Mouse (Mus musculus): ENCODE data around the gene Entpd1. TPM values are rescaled to one million over a fixed set of nuclear protein-coding genes. Genes with fewer than 3 reads are reported as not detected.

The Entpd1 gene
- polyA plus RNA-seq, 1 experiment from 2014 or later: 7.6 TPM

- Histone ChIP-seq H3K4me3 (ENCODE audit: low read length) (no peak overlapping the region), H3K4me2 (ENCODE audit: low read depth, low read length) (no peak overlapping the region), H3K9me3 (ENCODE audit: control insufficient read depth, low read length) (no peaks in the 10 kb centered on the region), H3K36me3 (ENCODE audit: control insufficient read depth, insufficient read depth, low read length) (no peaks in the 10 kb centered on the region), H3K4me1 (ENCODE audit: control insufficient read depth, insufficient read depth, low read length) (no peaks in the 10 kb centered on the region; the same call in 1 of the 2 replicates), H3K9ac (ENCODE audit: low read depth, low read length) (no peak overlapping the region), H3K27me3 (replicated peaks; ENCODE audit: control insufficient read depth, insufficient read depth, low read length) (no peaks in the 10 kb centered on the region), H3K27ac (ENCODE audit: low read length) (no peak overlapping the region)
- WGBS: 79% methylated on average over 7 of the region's 7 CpGs
- no peak for ATAC-seq
These were observed 53.6 kb downstream of the Entpd1 start for GRCm38 (mm10) chr19:40665778-40666177.

GRCm38 (mm10) chr19:40667111-40667510 lies 54.9 kb downstream of the Entpd1 start:
- H3K9me3 ChIP-seq (ENCODE audit: control insufficient read depth, low read length): no peaks in the 10 kb centered on the region
- 68% methylated on average over 6 of the region's 6 CpGs for WGBS
- no peak overlapping the region for H3K4me2 ChIP-seq (ENCODE audit: low read depth, low read length)
- no peaks in the 10 kb centered on the region for H3K27me3 ChIP-seq (replicated peaks; ENCODE audit: control insufficient read depth, insufficient read depth, low read length)
- H3K27ac ChIP-seq (ENCODE audit: low read length): no peak overlapping the region
- ATAC-seq: no peak
- H3K36me3 ChIP-seq (ENCODE audit: control insufficient read depth, insufficient read depth, low read length): no peaks in the 10 kb centered on the region
- H3K4me1 ChIP-seq (ENCODE audit: control insufficient read depth, insufficient read depth, low read length): no peaks in the 10 kb centered on the region; the same call in 1 of the 2 replicates
- no peak overlapping the region for H3K9ac ChIP-seq (ENCODE audit: low read depth, low read length)
- H3K4me3 ChIP-seq (ENCODE audit: low read length): no peak overlapping the region

- Histone ChIP-seq H3K9ac (ENCODE audit: low read depth, low read length) (no peak overlapping the region), H3K36me3 (ENCODE audit: control insufficient read depth, insufficient read depth, low read length) (no peaks in the 10 kb centered on the region), H3K27ac (ENCODE audit: low read length) (no peak overlapping the region), H3K27me3 (replicated peaks; ENCODE audit: control insufficient read depth, insufficient read depth, low read length) (no peaks in the 10 kb centered on the region), H3K4me2 (ENCODE audit: low read depth, low read length) (no peak overlapping the region), H3K4me1 (ENCODE audit: control insufficient read depth, insufficient read depth, low read length) (peaks cover 12% of the 10 kb centered on the region), H3K9me3 (ENCODE audit: control insufficient read depth, low read length) (no peaks in the 10 kb centered on the region), H3K4me3 (ENCODE audit: low read length) (no peak overlapping the region)
- ATAC-seq: no peak
- WGBS: 89% methylated on average over 5 of the region's 5 CpGs
These were observed 63.2 kb downstream of the Entpd1 start for GRCm38 (mm10) chr19:40675329-40675728.

GRCm38 (mm10) chr19:40678087-40678486 lies 65.9 kb downstream of the Entpd1 start:
- H3K9me3 ChIP-seq (ENCODE audit: control insufficient read depth, low read length): no peaks in the 10 kb centered on the region
- H3K4me1 ChIP-seq (ENCODE audit: control insufficient read depth, insufficient read depth, low read length): peaks cover 12% of the 10 kb centered on the region
- 65% methylated on average over 6 of the region's 6 CpGs for WGBS
- ATAC-seq: no peak
- H3K27me3 ChIP-seq (replicated peaks; ENCODE audit: control insufficient read depth, insufficient read depth, low read length): no peaks in the 10 kb centered on the region
- H3K36me3 ChIP-seq (ENCODE audit: control insufficient read depth, insufficient read depth, low read length): no peaks in the 10 kb centered on the region
- H3K4me3 ChIP-seq (ENCODE audit: low read length): no peak overlapping the region; the same call in 1 of the 2 replicates
- H3K4me2 ChIP-seq (ENCODE audit: low read depth, low read length): peak overlapping the region; percentile 7
- no peak overlapping the region for H3K9ac ChIP-seq (ENCODE audit: low read depth, low read length)
- H3K27ac ChIP-seq (ENCODE audit: low read length): no peak overlapping the region; the same call in 1 of the 2 replicates

GRCm38 (mm10) chr19:40678532-40679307 lies 66.6 kb downstream of the Entpd1 start:
- Histone ChIP-seq H3K27me3 (replicated peaks; ENCODE audit: control insufficient read depth, insufficient read depth, low read length) (no peaks in the 10 kb centered on the region), H3K4me3 (ENCODE audit: low read length) (peak overlapping the region; percentile 10), H3K9me3 (ENCODE audit: control insufficient read depth, low read length) (no peaks in the 10 kb centered on the region), H3K36me3 (ENCODE audit: control insufficient read depth, insufficient read depth, low read length) (no peaks in the 10 kb centered on the region), H3K27ac (ENCODE audit: low read length) (peak overlapping the region; percentile 41), H3K4me2 (ENCODE audit: low read depth, low read length) (peak overlapping the region; percentile 7), H3K4me1 (ENCODE audit: control insufficient read depth, insufficient read depth, low read length) (peaks cover 12% of the 10 kb centered on the region), H3K9ac (ENCODE audit: low read depth, low read length) (no peak overlapping the region)
- ATAC-seq: 0 out of 2 replicates have a peak, but pooled peaks have one; percentile 46
- WGBS: 31% methylated on average over 17 of the region's 17 CpGs

GRCm38 (mm10) chr19:40679632-40680031 lies 67.5 kb downstream of the Entpd1 start:
- no peak overlapping the region for H3K9ac ChIP-seq (ENCODE audit: low read depth, low read length)
- WGBS: 89% methylated on average over 3 of the region's 3 CpGs

GRCm38 (mm10) chr19:40684124-40684523 lies 72.0 kb downstream of the Entpd1 start:
- Histone ChIP-seq H3K4me2 (ENCODE audit: low read depth, low read length) (no peak overlapping the region), H3K9me3 (ENCODE audit: control insufficient read depth, low read length) (no peaks in the 10 kb centered on the region), H3K4me1 (ENCODE audit: control insufficient read depth, insufficient read depth, low read length) (no peaks in the 10 kb centered on the region), H3K36me3 (ENCODE audit: control insufficient read depth, insufficient read depth, low read length) (no peaks in the 10 kb centered on the region), H3K27me3 (replicated peaks; ENCODE audit: control insufficient read depth, insufficient read depth, low read length) (no peaks in the 10 kb centered on the region), H3K9ac (ENCODE audit: low read depth, low read length) (no peak overlapping the region), H3K4me3 (ENCODE audit: low read length) (no peak overlapping the region), H3K27ac (ENCODE audit: low read length) (no peak overlapping the region)
- 81% methylated on average over 1 of the region's 1 CpGs for WGBS
- no peak for ATAC-seq

More at GRCm38 (mm10) chr19:40679632-40680031, 67.5 kb downstream of the Entpd1 start:
- H3K4me2 ChIP-seq (ENCODE audit: low read depth, low read length): no peak overlapping the region
- no peaks in the 10 kb centered on the region for H3K36me3 ChIP-seq (ENCODE audit: control insufficient read depth, insufficient read depth, low read length)
- H3K27ac ChIP-seq (ENCODE audit: low read length): no peak overlapping the region
- no peak for ATAC-seq
- no peaks in the 10 kb centered on the region for H3K27me3 ChIP-seq (replicated peaks; ENCODE audit: control insufficient read depth, insufficient read depth, low read length)
- no peak overlapping the region for H3K4me3 ChIP-seq (ENCODE audit: low read length)
- peaks cover 12% of the 10 kb centered on the region for H3K4me1 ChIP-seq (ENCODE audit: control insufficient read depth, insufficient read depth, low read length)
- H3K9me3 ChIP-seq (ENCODE audit: control insufficient read depth, low read length): no peaks in the 10 kb centered on the region

- H3K4me1 ChIP-seq (ENCODE audit: control insufficient read depth, insufficient read depth, low read length): no peaks in the 10 kb centered on the region
- ATAC-seq: no peak
- H3K4me3 ChIP-seq (ENCODE audit: low read length): no peak overlapping the region
- H3K9me3 ChIP-seq (ENCODE audit: control insufficient read depth, low read length): no peaks in the 10 kb centered on the region
- H3K9ac ChIP-seq (ENCODE audit: low read depth, low read length): no peak overlapping the region
- no peak overlapping the region for H3K27ac ChIP-seq (ENCODE audit: low read length)
- no peaks in the 10 kb centered on the region for H3K36me3 ChIP-seq (ENCODE audit: control insufficient read depth, insufficient read depth, low read length)
- 86% methylated on average over 7 of the region's 7 CpGs for WGBS
- H3K4me2 ChIP-seq (ENCODE audit: low read depth, low read length): no peak overlapping the region
- no peaks in the 10 kb centered on the region for H3K27me3 ChIP-seq (replicated peaks; ENCODE audit: control insufficient read depth, insufficient read depth, low read length)
These were observed 72.4 kb downstream of the Entpd1 start for GRCm38 (mm10) chr19:40684566-40684965.

- Histone ChIP-seq H3K4me2 (ENCODE audit: low read depth, low read length) (no peak overlapping the region), H3K4me3 (ENCODE audit: low read length) (no peak overlapping the region), H3K36me3 (ENCODE audit: control insufficient read depth, insufficient read depth, low read length) (no peaks in the 10 kb centered on the region), H3K4me1 (ENCODE audit: control insufficient read depth, insufficient read depth, low read length) (no peaks in the 10 kb centered on the region), H3K9ac (ENCODE audit: low read depth, low read length) (no peak overlapping the region), H3K9me3 (ENCODE audit: control insufficient read depth, low read length) (no peaks in the 10 kb centered on the region), H3K27ac (ENCODE audit: low read length) (no peak overlapping the region), H3K27me3 (replicated peaks; ENCODE audit: control insufficient read depth, insufficient read depth, low read length) (no peaks in the 10 kb centered on the region)
- ATAC-seq: no peak
- 66% methylated on average over 4 of the region's 4 CpGs for WGBS
These were observed 75.2 kb downstream of the Entpd1 start for GRCm38 (mm10) chr19:40687291-40687927.

All from intestine, embryonic 16.5 days (tissue).